Mouse (Mus musculus): ENCODE results near the gene Mycbpap. TPM values are rescaled to one million over a fixed set of nuclear protein-coding genes. Genes with fewer than 3 reads are reported as not detected.
A peak's percentile ranks its signal among the peaks of the same experiment; 100 is the strongest.

The Mycbpap gene
- polyA plus RNA-seq, 1 experiment from 2014 or later, result 2.6 TPM

- Histone ChIP-seq H3K9me3 (ENCODE audit: control insufficient read depth, low read length) (no peaks in the 10 kb centered on the region), H3K27me3 (ENCODE audit: control insufficient read depth, insufficient read depth, low read length) (no peaks in the 10 kb centered on the region), H3K36me3 (ENCODE audit: control insufficient read depth, insufficient read depth, low read length) (0 out of 2 replicates have a peak, but pooled peaks cover 5% of the 10 kb centered on the region), H3K4me3 (ENCODE audit: low read length) (no peak overlapping the region), H3K27ac (ENCODE audit: low read depth, low read length) (no peak overlapping the region), H3K4me2 (replicated peaks; ENCODE audit: low read depth, low read length) (no peak overlapping the region), H3K9ac (ENCODE audit: low read depth, low read length) (no peak overlapping the region), H3K4me1 (ENCODE audit: control insufficient read depth, insufficient read depth, low read length) (peaks cover 2% of the 10 kb centered on the region; the same call in 1 of the 2 replicates)
- 84% methylated on average over 12 of the region's 12 CpGs for WGBS
- ATAC-seq (ENCODE audit: low FRiP score, low TSS enrichment), result no peak
These were observed 21.8 kb upstream of the Mycbpap start for GRCm38 (mm10) chr11:94543344-94543743.

GRCm38 (mm10) chr11:94542400-94542799, 20.9 kb upstream of the Mycbpap start:
- ATAC-seq (ENCODE audit: low FRiP score, low TSS enrichment), result no peak
- WGBS, result 82% methylated on average over 4 of the region's 4 CpGs
- H3K36me3 ChIP-seq (ENCODE audit: control insufficient read depth, insufficient read depth, low read length), result 0 out of 2 replicates have a peak, but pooled peaks cover 5% of the 10 kb centered on the region

GRCm38 (mm10) chr11:94539761-94540160, 18.2 kb upstream of the Mycbpap start:
- Histone ChIP-seq H3K36me3 (ENCODE audit: control insufficient read depth, insufficient read depth, low read length) (0 out of 2 replicates have a peak, but pooled peaks cover 5% of the 10 kb centered on the region), H3K4me1 (ENCODE audit: control insufficient read depth, insufficient read depth, low read length) (peaks cover 2% of the 10 kb centered on the region; the same call in 1 of the 2 replicates), H3K4me2 (replicated peaks; ENCODE audit: low read depth, low read length) (no peak overlapping the region), H3K27ac (ENCODE audit: low read depth, low read length) (no peak overlapping the region), H3K4me3 (ENCODE audit: low read length) (no peak overlapping the region), H3K9ac (ENCODE audit: low read depth, low read length) (no peak overlapping the region), H3K9me3 (ENCODE audit: control insufficient read depth, low read length) (no peaks in the 10 kb centered on the region), H3K27me3 (ENCODE audit: control insufficient read depth, insufficient read depth, low read length) (no peaks in the 10 kb centered on the region)
- no peak for ATAC-seq (ENCODE audit: low FRiP score, low TSS enrichment)
- 75% methylated on average over 7 of the region's 7 CpGs for WGBS

More at GRCm38 (mm10) chr11:94542400-94542799, 20.9 kb upstream of the Mycbpap start:
- Histone ChIP-seq H3K9me3 (ENCODE audit: control insufficient read depth, low read length) (no peaks in the 10 kb centered on the region), H3K27ac (ENCODE audit: low read depth, low read length) (no peak overlapping the region), H3K27me3 (ENCODE audit: control insufficient read depth, insufficient read depth, low read length) (no peaks in the 10 kb centered on the region), H3K4me1 (ENCODE audit: control insufficient read depth, insufficient read depth, low read length) (peaks cover 2% of the 10 kb centered on the region; the same call in 1 of the 2 replicates), H3K4me3 (ENCODE audit: low read length) (no peak overlapping the region), H3K9ac (ENCODE audit: low read depth, low read length) (no peak overlapping the region), H3K4me2 (replicated peaks; ENCODE audit: low read depth, low read length) (no peak overlapping the region)

- no peaks in the 10 kb centered on the region for H3K27me3 ChIP-seq (ENCODE audit: control insufficient read depth, insufficient read depth, low read length)
- no peak overlapping the region for H3K4me2 ChIP-seq (replicated peaks; ENCODE audit: low read depth, low read length)
- no peak overlapping the region for H3K4me3 ChIP-seq (ENCODE audit: low read length)
- 0 out of 2 replicates have a peak, but pooled peaks cover 5% of the 10 kb centered on the region for H3K36me3 ChIP-seq (ENCODE audit: control insufficient read depth, insufficient read depth, low read length)
- H3K27ac ChIP-seq (ENCODE audit: low read depth, low read length), result no peak overlapping the region
- peak; percentile 34; the same call in 1 of the 2 replicates for ATAC-seq (ENCODE audit: low FRiP score, low TSS enrichment)
- WGBS, result 37% methylated on average over 8 of the region's 8 CpGs
- no peaks in the 10 kb centered on the region; the same call in 1 of the 2 replicates for H3K4me1 ChIP-seq (ENCODE audit: control insufficient read depth, insufficient read depth, low read length)
- H3K9me3 ChIP-seq (ENCODE audit: control insufficient read depth, low read length), result no peaks in the 10 kb centered on the region
- H3K9ac ChIP-seq (ENCODE audit: low read depth, low read length), result no peak overlapping the region
These were observed 17.3 kb upstream of the Mycbpap start for GRCm38 (mm10) chr11:94538733-94539292.

- Histone ChIP-seq H3K27me3 (ENCODE audit: control insufficient read depth, insufficient read depth, low read length) (no peaks in the 10 kb centered on the region), H3K4me1 (ENCODE audit: control insufficient read depth, insufficient read depth, low read length) (no peaks in the 10 kb centered on the region), H3K4me2 (replicated peaks; ENCODE audit: low read depth, low read length) (no peak overlapping the region), H3K9ac (ENCODE audit: low read depth, low read length) (no peak overlapping the region), H3K4me3 (ENCODE audit: low read length) (no peak overlapping the region), H3K27ac (ENCODE audit: low read depth, low read length) (no peak overlapping the region), H3K36me3 (ENCODE audit: control insufficient read depth, insufficient read depth, low read length) (no peaks in the 10 kb centered on the region), H3K9me3 (ENCODE audit: control insufficient read depth, low read length) (no peaks in the 10 kb centered on the region)
- WGBS, result 74% methylated on average over 8 of the region's 8 CpGs
- ATAC-seq (ENCODE audit: low FRiP score, low TSS enrichment), result no peak
These were observed 11.6 kb upstream of the Mycbpap start for GRCm38 (mm10) chr11:94533171-94533570.

GRCm38 (mm10) chr11:94528879-94529278, 7.3 kb upstream of the Mycbpap start:
- Histone ChIP-seq H3K4me1 (ENCODE audit: control insufficient read depth, insufficient read depth, low read length) (peaks cover 16% of the 10 kb centered on the region), H3K27me3 (ENCODE audit: control insufficient read depth, insufficient read depth, low read length) (no peaks in the 10 kb centered on the region), H3K27ac (ENCODE audit: low read depth, low read length) (no peak overlapping the region), H3K36me3 (ENCODE audit: control insufficient read depth, insufficient read depth, low read length) (no peaks in the 10 kb centered on the region), H3K4me3 (ENCODE audit: low read length) (no peak overlapping the region), H3K9me3 (ENCODE audit: control insufficient read depth, low read length) (no peaks in the 10 kb centered on the region), H3K4me2 (replicated peaks; ENCODE audit: low read depth, low read length) (no peak overlapping the region), H3K9ac (ENCODE audit: low read depth, low read length) (no peak overlapping the region)
- WGBS, result 53% methylated on average over 3 of the region's 3 CpGs
- no peak for ATAC-seq (ENCODE audit: low FRiP score, low TSS enrichment)

- Histone ChIP-seq H3K4me3 (ENCODE audit: low read length) (no peak overlapping the region), H3K9me3 (ENCODE audit: control insufficient read depth, low read length) (no peaks in the 10 kb centered on the region), H3K27ac (ENCODE audit: low read depth, low read length) (peak overlapping the region; percentile 58; the same call in 1 of the 2 replicates), H3K4me1 (ENCODE audit: control insufficient read depth, insufficient read depth, low read length) (peaks cover 24% of the 10 kb centered on the region), H3K9ac (ENCODE audit: low read depth, low read length) (no peak overlapping the region), H3K36me3 (ENCODE audit: control insufficient read depth, insufficient read depth, low read length) (no peaks in the 10 kb centered on the region), H3K4me2 (replicated peaks; ENCODE audit: low read depth, low read length) (no peak overlapping the region), H3K27me3 (ENCODE audit: control insufficient read depth, insufficient read depth, low read length) (no peaks in the 10 kb centered on the region)
- 24% methylated on average over 9 of the region's 9 CpGs for WGBS
- peak; percentile 86 for ATAC-seq (ENCODE audit: low FRiP score, low TSS enrichment)
These were observed 4.8 kb upstream of the Mycbpap start for GRCm38 (mm10) chr11:94526171-94526879.

- no peak for ATAC-seq (ENCODE audit: low FRiP score, low TSS enrichment)
- no peak overlapping the region for H3K4me3 ChIP-seq (ENCODE audit: low read length)
These were observed 8.1 kb downstream of the Mycbpap start for GRCm38 (mm10) chr11:94513452-94513851.

GRCm38 (mm10) chr11:94508976-94509375, 12.6 kb downstream of the Mycbpap start:
- Histone ChIP-seq H3K4me3 (ENCODE audit: low read length) (no peak overlapping the region), H3K27me3 (ENCODE audit: control insufficient read depth, insufficient read depth, low read length) (no peaks in the 10 kb centered on the region; the same call in 1 of the 2 replicates), H3K9me3 (ENCODE audit: control insufficient read depth, low read length) (peaks cover 2% of the 10 kb centered on the region; the same call in 1 of the 2 replicates), H3K4me1 (ENCODE audit: control insufficient read depth, insufficient read depth, low read length) (0 out of 2 replicates have a peak, but pooled peaks cover 7% of the 10 kb centered on the region), H3K9ac (ENCODE audit: low read depth, low read length) (no peak overlapping the region), H3K4me2 (replicated peaks; ENCODE audit: low read depth, low read length) (no peak overlapping the region), H3K27ac (ENCODE audit: low read depth, low read length) (no peak overlapping the region), H3K36me3 (ENCODE audit: control insufficient read depth, insufficient read depth, low read length) (no peaks in the 10 kb centered on the region)
- no peak for ATAC-seq (ENCODE audit: low FRiP score, low TSS enrichment)
- WGBS, result 73% methylated on average over 10 of the region's 10 CpGs

More at GRCm38 (mm10) chr11:94513452-94513851, 8.1 kb downstream of the Mycbpap start:
- Histone ChIP-seq H3K36me3 (ENCODE audit: control insufficient read depth, insufficient read depth, low read length) (no peaks in the 10 kb centered on the region), H3K9ac (ENCODE audit: low read depth, low read length) (no peak overlapping the region), H3K4me2 (replicated peaks; ENCODE audit: low read depth, low read length) (no peak overlapping the region), H3K27me3 (ENCODE audit: control insufficient read depth, insufficient read depth, low read length) (no peaks in the 10 kb centered on the region), H3K4me1 (ENCODE audit: control insufficient read depth, insufficient read depth, low read length) (peaks cover 13% of the 10 kb centered on the region), H3K9me3 (ENCODE audit: control insufficient read depth, low read length) (peaks cover 2% of the 10 kb centered on the region; the same call in 1 of the 2 replicates), H3K27ac (ENCODE audit: low read depth, low read length) (no peak overlapping the region)
- WGBS, result 60% methylated on average over 9 of the region's 9 CpGs

All from kidney, embryonic 14.5 days (tissue).